Comparison of ENCODE assay signal across 32 mouse cellular contexts in the genomic region with DNA sequence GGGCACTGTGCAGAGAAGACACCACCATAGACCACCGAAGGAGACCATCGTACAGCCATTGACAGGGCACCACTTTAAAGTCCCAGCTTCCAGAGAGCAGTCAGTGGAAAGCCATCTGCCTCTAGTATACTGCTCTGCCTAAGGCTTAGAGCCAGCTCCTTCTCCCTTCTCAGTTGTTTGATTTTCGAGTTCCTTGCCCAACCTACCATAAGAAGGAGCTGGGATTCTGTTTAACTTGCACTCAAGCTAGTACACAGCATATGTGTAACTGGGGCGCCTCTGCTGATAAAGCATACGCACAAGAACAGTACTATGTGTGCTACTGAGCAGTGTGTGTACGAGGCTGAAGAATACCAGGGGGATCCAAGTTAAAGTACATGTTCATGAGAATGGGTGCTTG. TPM values are rescaled to one million over a fixed set of nuclear protein-coding genes. Genes with fewer than 3 reads are reported as not detected.
DNase-seq lines count a peak whose midpoint lies in the region; ATAC-seq and TF ChIP-seq lines count a peak whose summit lies in the region.
"Had no signal": no experiment of that assay in that cellular context is flagged by ENCODE, and none has a peak within 500 bp of the region (broad histone marks: within the 10 kb centered on the region; RNA-seq: fewer than 3 reads in every experiment).

No protein-coding gene starts in this region.

- H3K4me3 ChIP-seq in lung, postnatal 0 days (ENCODE audit: low read depth, low read length): no peak overlapping the region
- H3K4me3 ChIP-seq: embryonic facial prominence, embryonic 13.5 days; erythroblast, embryonic 14.5 days; hindbrain, embryonic 12.5 days; kidney, embryonic 15.5 days; limb, embryonic 10.5 days; liver, embryonic 15.5 days; megakaryocyte, embryonic 14.5 days; midbrain, embryonic 15.5 days; neural tube, embryonic 12.5 days; stomach, embryonic 15.5 days had no signal

- H3K4me2 ChIP-seq in lung, postnatal 0 days (replicated peaks; ENCODE audit: low read depth, low read length): no peak overlapping the region
- H3K4me2 ChIP-seq: embryonic facial prominence, embryonic 13.5 days; hindbrain, embryonic 12.5 days; kidney, embryonic 15.5 days; liver, embryonic 15.5 days; midbrain, embryonic 15.5 days; neural tube, embryonic 12.5 days; stomach, embryonic 15.5 days had no signal

- H3K4me1 ChIP-seq in lung, postnatal 0 days (ENCODE audit: insufficient read depth, low read depth, low read length): no peaks in the 10 kb centered on the region
- H3K4me1 ChIP-seq: hindbrain, embryonic 12.5 days; kidney, embryonic 15.5 days; limb, embryonic 10.5 days; liver, embryonic 15.5 days; megakaryocyte, embryonic 14.5 days; midbrain, embryonic 15.5 days; neural tube, embryonic 12.5 days; stomach, embryonic 15.5 days had no signal

- H3K9me3 ChIP-seq in lung, postnatal 0 days (ENCODE audit: low read length): no peaks in the 10 kb centered on the region
- H3K9me3 ChIP-seq: embryonic facial prominence, embryonic 13.5 days; hindbrain, embryonic 12.5 days; kidney, embryonic 15.5 days; limb, embryonic 10.5 days; liver, embryonic 15.5 days; megakaryocyte, embryonic 14.5 days; midbrain, embryonic 15.5 days; neural tube, embryonic 12.5 days; stomach, embryonic 15.5 days had no signal

- peak; percentile 11 for DNase-seq in layer of hippocampus, adult 11-12 months (ENCODE audit: low spot score)
- DNase-seq in layer of hippocampus, postnatal 25 days (ENCODE audit: extremely low spot score in 1 of 2, low spot score in 1 of 2): no peak
- DNase-seq in right cerebral cortex, postnatal 10 days (ENCODE audit: low spot score in 2 of 2): peak; percentile 31 to 48
- no peak for DNase-seq in right cerebral cortex, adult 18-20 months
- DNase-seq in lung, postnatal 0 days (ENCODE audit: low spot score): peak; percentile 80
- DNase-seq in spleen, postnatal 36 days (ENCODE audit: low spot score in 2 of 2): no peak
- DNase-seq: adrenal gland, adult 2 months; cerebellum, adult 8-10 months; cerebellum, postnatal 36 days; embryo, embryonic 11 days; gastrocnemius, postnatal 10 days; kidney, adult 11 months; kidney, postnatal 36 days; liver; thymus, adult 2 months; thymus, postnatal 4 days had no signal

- WGBS in lung, postnatal 0 days: 51% methylated on average over 6 of the region's 6 CpGs

- no peak overlapping the region for H3K9ac ChIP-seq in lung, postnatal 0 days (replicated peaks; ENCODE audit: low read depth)
- H3K9ac ChIP-seq: embryonic facial prominence, embryonic 13.5 days; hindbrain, embryonic 12.5 days; kidney, embryonic 15.5 days; liver, embryonic 15.5 days; midbrain, embryonic 15.5 days; neural tube, embryonic 12.5 days; stomach, embryonic 15.5 days had no signal

- TF ChIP-seq EP300 in lung, postnatal 0 days (IDR thresholded peaks at IDR 0.05): peak; percentile 72

- peak overlapping the region; percentile 15; the same call in 1 of the 2 replicates for H3K27ac ChIP-seq in lung, postnatal 0 days (ENCODE audit: low read length)
- H3K27ac ChIP-seq: embryonic facial prominence, embryonic 13.5 days; hindbrain, embryonic 12.5 days; kidney, embryonic 15.5 days; limb, embryonic 10.5 days; liver, embryonic 15.5 days; midbrain, embryonic 15.5 days; neural tube, embryonic 12.5 days; stomach, embryonic 15.5 days had no signal

- ATAC-seq in lung, postnatal 0 days: peak; percentile 92
- ATAC-seq in granulocyte monocyte progenitor cell, adult 5-6 weeks (replicated peaks; ENCODE audit: poor library complexity, severe bottlenecking): no peak
- ATAC-seq: midbrain, embryonic 15.5 days had no signal

- peak; percentile 22; the same call in 1 of the 2 replicates for TF ChIP-seq CTCF in lung, postnatal 0 days (IDR thresholded peaks at IDR 0.05)

- no peaks in the 10 kb centered on the region for H3K27me3 ChIP-seq in lung, postnatal 0 days (replicated peaks; ENCODE audit: insufficient read depth, low read length)
- H3K27me3 ChIP-seq: embryonic facial prominence, embryonic 13.5 days; hindbrain, embryonic 12.5 days; kidney, embryonic 15.5 days; liver, embryonic 15.5 days; megakaryocyte, embryonic 14.5 days; midbrain, embryonic 15.5 days; neural tube, embryonic 12.5 days; stomach, embryonic 15.5 days had no signal

- H3K36me3 ChIP-seq in lung, postnatal 0 days (ENCODE audit: insufficient read depth, low read length): no peaks in the 10 kb centered on the region
- H3K36me3 ChIP-seq: embryonic facial prominence, embryonic 13.5 days; hindbrain, embryonic 12.5 days; kidney, embryonic 15.5 days; limb, embryonic 10.5 days; liver, embryonic 15.5 days; midbrain, embryonic 15.5 days; neural tube, embryonic 12.5 days; stomach, embryonic 15.5 days had no signal

RNA-seq across cellular contexts. Expression of a gene that starts 5.8 kb away (rescaled TPM):
- not detected for total RNA-seq in layer of hippocampus, postnatal 25 days (2021)
- polyA plus RNA-seq in lung, postnatal 0 days (2015; fragmentation: Nextera tagmentation; extraction: Ambion mirVana): not detected in 2 replicates
- not detected in 2 replicates for total RNA-seq in granulocyte monocyte progenitor cell, adult 5-6 weeks (2014; fragmentation: Nextera tagmentation)
- not detected in 2 replicates for total RNA-seq in granulocyte monocyte progenitor cell, adult 5-6 weeks (2017)
- total RNA-seq: adrenal gland, adult 2 months; gastrocnemius, postnatal 10 days; heart, adult 8-10 months; heart, postnatal 25 days; MEL had no signal
- polyA plus RNA-seq: adrenal gland, adult 2 months; erythroblast, embryonic 14.5 days; heart, embryonic 14.5 days; hindbrain, embryonic 12.5 days; liver, embryonic 15.5 days; midbrain, embryonic 15.5 days; spleen, adult 2 months; thymus, adult 2 months had no signal

RNA-seq across cellular contexts. Expression of a gene that starts 19.4 kb away (rescaled TPM):
- 10 to 100 TPM; 40.4 to 41.0 TPM for total RNA-seq in layer of hippocampus, postnatal 25 days (2021)
- 8.8 and 8.9 TPM in 2 replicates for polyA plus RNA-seq in lung, postnatal 0 days (2015; fragmentation: Nextera tagmentation; extraction: Ambion mirVana)
- 28.0 and 37.5 TPM in 2 replicates for total RNA-seq in granulocyte monocyte progenitor cell, adult 5-6 weeks (2014; fragmentation: Nextera tagmentation)
- 19.8 and 24.5 TPM in 2 replicates for total RNA-seq in granulocyte monocyte progenitor cell, adult 5-6 weeks (2017)
- polyA plus RNA-seq: erythroblast, embryonic 14.5 days had no signal

Comparison
In these comparisons a context has a peak if more than half of its experiments do, and no peak if none do; other contexts are left out.
1. DNase-seq: peak in layer of hippocampus, adult 11-12 months (single experiment), right cerebral cortex, postnatal 10 days (2 of 2) and lung, postnatal 0 days (single experiment); none in layer of hippocampus, postnatal 25 days (0 of 2), right cerebral cortex, adult 18-20 months (single experiment) and spleen, postnatal 36 days (0 of 2).